Mouse (Mus musculus): ENCODE results near the gene Nup50.
"Not testable (repeated sequence)": the region's sequence is repeated elsewhere in the genome, so short reads cannot be mapped to it uniquely, and the experiment has no call there.

DNA sequence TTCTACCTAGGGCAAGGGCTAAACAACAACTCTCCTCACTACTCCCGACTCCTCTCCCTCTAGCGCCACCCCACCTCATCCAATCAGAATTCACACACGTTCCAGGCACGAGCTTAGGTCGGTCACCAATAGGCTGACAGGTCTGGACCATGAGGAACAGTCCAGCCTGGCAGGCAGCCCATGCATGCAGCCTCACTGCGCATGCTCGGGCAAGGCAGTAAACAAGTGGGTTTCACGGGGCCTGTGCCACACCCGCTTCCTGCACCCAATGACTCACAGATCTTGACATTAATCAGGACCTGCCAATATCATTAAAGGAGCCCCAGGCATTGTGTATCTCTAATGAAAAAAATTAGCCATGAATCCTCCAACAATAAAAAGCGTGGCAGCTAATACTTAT is 27.0 kb upstream of the Nup50 start:
- not testable (repeated sequence) for TF ChIP-seq EP300 (IDR thresholded peaks at IDR 0.05; ENCODE audit: insufficient read depth, low read depth, low read length); POLR2A (IDR thresholded peaks at IDR 0.05; ENCODE audit: insufficient read depth, low read length)

Data from ES-Bruce4 (cell line).